Mouse (Mus musculus): ENCODE measurements around the gene Ninj2.

Ninj2 gene

DNA sequence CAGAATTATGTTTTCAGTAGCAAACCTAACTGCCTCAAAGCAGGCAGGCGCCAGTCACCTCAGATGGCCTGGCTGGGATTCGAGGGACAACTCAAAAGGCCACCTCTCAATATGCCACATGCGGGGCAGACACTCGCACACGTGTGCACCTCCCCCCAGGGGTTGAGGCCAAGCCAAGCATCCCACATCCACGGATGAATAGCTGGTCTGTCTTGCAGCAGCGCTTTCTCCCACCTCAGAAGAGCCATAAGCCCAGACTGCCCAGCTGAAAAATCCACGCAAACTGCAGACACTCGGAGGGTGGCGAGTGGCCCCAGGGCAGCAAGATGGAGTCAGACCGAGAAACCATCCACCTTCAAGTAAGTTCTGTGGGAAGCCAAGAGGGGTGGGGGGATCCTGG lies at the start of gene Ninj2:
Gene Ninj2, plus strand, starts transcription at position 251 of the 400 bp plus-strand sequence.
- ChIA-PET POLR2A (interaction anchor here in 3 of 4 experiments (0.5 to 12.3 kb wide), 18 partner anchors 11 to 98 kb away, joined by 3 to 139 read pairs (median 6); partner anchors contain the start of gene Wnk1 (in 1 of the 3)), CTCF (no interaction called here)

DNA sequence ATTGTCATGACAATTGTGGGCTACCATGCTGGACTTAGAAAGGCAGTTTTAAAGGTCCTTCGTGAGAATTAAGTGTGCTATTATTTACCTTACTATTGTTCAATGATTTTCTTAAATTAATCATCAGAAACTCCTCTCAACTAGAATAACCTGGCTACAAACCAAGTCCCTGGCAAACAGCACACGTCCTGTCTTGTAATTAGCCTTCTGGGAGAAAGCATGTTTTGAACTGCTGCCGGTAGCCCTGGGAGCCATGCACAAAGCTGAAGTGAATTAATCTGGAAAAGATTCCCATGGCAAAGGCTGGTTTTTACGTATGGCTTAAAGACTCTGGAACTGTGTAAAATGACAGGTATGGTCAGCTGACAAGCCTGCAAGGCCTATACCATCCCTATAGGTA lies 47.7 kb upstream of the Ninj2 start:
- ChIA-PET CTCF (no interaction called here), POLR2A (interaction anchor here in 1 of 4 experiments (1.1 to 1.3 kb wide), 2 partner anchors 16 to 148 kb away, joined by 3 read pairs; no protein-coding TSS in a partner anchor)

DNA sequence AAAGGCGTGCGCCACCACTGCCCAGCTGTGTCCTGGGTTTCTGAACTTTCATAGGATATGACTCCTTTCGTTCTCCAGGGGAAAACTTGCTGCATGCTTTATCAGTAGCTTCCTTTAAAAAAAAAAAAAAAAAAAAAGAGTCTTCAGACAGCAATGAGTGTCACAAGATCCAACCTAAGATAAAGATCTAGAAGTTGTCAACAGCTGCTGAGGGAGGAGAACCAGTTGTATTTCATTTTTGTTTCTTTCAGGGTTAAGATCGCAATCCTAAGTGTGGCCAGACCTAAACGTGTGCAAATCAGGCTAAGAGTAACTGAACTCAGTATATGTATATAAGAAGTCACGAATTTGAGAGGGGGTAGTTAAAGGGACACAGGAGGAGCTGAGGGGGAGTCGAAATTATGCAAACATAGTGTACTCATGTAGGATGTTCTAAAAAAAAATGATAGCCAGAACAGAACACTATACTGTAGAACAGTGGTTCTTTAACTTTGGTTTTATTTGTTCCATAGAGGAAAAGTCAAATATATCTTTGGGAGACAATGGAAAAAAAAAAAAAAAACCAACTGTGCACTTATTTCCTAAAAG lies 45.4 kb upstream of the Ninj2 start:
- ChIA-PET CTCF (interaction anchor here in 1 of 4 experiments (0.6 kb wide), 1 partner anchor 149 kb away, joined by 4 read pairs; no protein-coding TSS in a partner anchor), POLR2A (interaction anchor here in 1 of 4 experiments (0.6 to 1.3 kb wide), 5 partner anchors 9 to 597 kb away, joined by 3 to 5 read pairs (median 4); partner anchors contain the start of gene Wnk1)

DNA sequence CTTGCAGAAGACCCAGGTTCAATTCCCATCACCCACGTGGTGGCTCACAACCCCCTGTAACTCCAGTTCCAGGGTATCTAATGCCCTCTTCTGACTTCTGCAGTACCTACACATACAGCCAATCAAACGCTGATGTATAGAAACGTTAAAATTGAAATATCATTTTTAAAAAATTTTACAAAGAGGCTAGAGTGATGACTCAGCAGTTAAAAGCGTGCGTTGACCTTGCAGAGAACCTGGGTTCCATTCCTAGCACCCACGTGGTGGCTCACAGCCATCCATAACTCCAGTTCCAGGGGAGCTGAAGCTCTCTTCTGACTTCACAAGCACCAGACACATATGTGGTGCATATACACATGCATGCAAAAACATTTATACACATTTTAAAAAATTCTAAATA lies 38.7 kb upstream of the Ninj2 start:
- CTCF ChIA-PET, result no interaction called here
- POLR2A ChIA-PET, result interaction anchor here in 2 of 4 experiments (0.6 to 3.0 kb wide), 7 partner anchors 10 to 116 kb away, joined by 3 to 13 read pairs (median 3); partner anchors contain the start of gene Wnk1 (in 1 of the 2)

DNA sequence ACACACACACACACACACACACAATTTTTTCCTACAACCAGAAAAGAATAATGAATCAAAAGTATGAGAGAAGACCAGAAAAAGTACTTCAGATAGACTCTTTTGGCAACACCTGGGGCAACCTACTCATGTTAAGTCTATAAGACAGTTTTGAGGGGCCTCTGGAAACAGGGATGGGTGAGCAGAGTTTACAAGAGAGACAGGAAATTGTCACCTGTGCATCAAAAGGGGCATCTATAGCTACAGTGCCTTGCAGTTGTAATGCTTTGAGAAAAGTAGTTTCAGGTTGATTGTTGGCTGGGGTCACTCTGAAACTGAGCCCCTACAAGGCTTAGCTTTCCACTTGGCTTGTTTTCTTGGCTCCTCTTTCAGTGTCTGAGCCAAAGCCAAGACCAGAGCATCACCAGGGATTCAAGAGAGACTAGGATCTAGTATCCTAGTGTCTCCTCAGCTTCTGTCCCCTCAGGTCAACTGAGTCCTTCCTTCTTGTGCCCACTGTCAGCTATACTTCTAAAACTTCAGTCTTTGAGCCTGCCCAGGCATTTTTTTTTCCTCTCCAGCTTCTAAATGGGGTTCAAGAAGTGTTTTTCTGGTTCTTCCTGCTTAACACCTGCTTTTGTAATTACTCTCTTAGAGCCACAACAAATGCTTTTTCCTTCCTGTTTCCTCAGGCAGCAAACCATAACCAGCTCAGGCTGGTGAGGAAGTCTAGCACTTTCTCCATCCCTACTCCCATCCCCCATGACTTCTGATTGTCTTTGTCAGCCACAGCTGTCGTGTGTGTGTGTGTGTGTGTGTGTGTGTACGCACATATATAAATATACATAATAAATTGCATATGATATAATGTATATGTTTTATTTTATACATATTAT lies 37.2 kb upstream of the Ninj2 start:
- POLR2A ChIA-PET, result interaction anchor here in 2 of 4 experiments (1.0 to 3.0 kb wide), 5 partner anchors 9 to 114 kb away, joined by 3 to 13 read pairs (median 6); no protein-coding TSS in a partner anchor
- CTCF ChIA-PET, result interaction anchor here in 2 of 4 experiments (0.6 kb wide), 2 partner anchors 96 to 155 kb away, joined by 3 to 4 read pairs; no protein-coding TSS in a partner anchor

DNA sequence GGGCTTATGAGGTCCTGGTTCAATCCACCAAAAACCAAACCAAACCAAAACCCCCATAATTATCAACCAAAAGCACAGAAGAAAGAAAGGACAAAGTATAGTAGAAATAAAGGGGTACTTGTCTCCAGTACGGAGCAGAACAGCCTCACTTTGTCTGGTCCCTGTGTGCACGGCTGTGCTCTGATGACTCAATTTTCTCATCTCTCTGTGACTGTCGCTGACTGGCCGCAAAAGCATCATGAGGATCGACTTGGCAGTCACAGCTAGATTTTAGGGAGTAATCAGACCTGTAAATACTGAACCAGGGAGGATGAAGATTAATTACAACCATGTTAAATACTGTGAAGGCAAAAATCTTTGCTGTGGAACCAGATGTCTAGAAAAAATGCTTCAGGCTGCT lies 30.2 kb upstream of the Ninj2 start:
- ChIA-PET POLR2A (interaction anchor here in 2 of 4 experiments (0.9 to 3.8 kb wide), 5 partner anchors 15 to 26 kb away, joined by 3 to 19 read pairs (median 4); no protein-coding TSS in a partner anchor), CTCF (no interaction called here)

DNA sequence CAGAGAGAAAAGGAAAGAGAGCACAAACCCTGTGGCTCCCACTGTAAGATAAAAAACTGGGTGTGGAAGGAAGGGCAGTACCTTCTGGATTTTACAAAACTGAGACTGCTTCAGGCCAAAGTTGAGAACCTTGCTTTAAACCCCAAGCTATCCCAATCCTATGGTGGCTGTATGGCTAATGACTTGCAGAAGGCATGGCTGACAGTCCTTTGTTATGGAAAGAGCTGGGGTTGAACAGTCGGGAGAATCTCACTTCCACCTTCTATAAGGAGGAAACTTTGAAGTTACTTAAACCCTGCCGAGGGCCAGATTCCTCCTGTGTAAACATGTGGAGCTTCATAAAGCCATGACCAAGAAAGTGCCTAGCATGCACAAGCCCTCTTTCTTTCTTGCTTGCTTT lies 28.5 kb upstream of the Ninj2 start:
- ChIA-PET POLR2A (interaction anchor here in 3 of 4 experiments (0.6 to 3.8 kb wide), 38 partner anchors 9 to 1301 kb away, joined by 3 to 22 read pairs (median 4); partner anchors contain the start of genes Wnk1 (in 3 of the 3) and Ninj2 (in 1 of the 3)), CTCF (interaction anchor here in 1 of 4 experiments (1.0 kb wide), 1 partner anchor 26 kb away, joined by 4 read pairs; the partner anchor contains the start of gene Wnk1)

DNA sequence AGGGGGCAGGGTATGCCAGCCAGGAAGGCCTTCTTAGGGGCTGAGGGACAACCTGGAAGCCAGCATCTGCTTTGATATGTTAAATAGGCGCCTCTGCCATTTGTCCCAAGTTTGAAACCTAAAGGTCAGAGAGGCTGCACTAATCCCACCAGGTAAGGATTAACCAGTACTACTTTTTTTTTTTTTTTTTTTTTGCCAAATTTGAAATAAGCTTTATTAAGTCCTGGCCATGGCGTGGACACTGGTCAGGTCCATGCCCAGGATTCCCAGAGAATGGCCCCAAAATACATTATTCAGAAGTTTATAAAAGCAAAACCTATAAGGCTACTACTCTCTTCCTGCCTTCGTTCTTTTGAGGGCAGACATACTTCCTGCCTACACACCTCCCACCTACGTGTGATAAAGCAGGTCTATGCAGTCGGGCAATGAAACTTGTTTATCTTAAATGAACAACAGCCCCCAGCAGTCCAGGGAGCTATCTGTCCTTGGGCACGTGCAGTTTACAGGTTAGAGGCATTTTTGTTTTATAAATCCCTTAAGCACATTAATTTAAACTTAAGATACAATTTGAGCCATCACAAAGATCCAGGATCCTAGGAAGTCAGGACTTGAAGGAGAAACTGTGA lies 27.5 kb upstream of the Ninj2 start:
- CTCF ChIA-PET, result no interaction called here
- POLR2A ChIA-PET, result interaction anchor here (0.7 to 3.8 kb wide), 26 partner anchors 10 to 391 kb away, joined by 3 to 22 read pairs (median 5); partner anchors contain the start of gene Ninj2 (in 1 of the 4)

DNA sequence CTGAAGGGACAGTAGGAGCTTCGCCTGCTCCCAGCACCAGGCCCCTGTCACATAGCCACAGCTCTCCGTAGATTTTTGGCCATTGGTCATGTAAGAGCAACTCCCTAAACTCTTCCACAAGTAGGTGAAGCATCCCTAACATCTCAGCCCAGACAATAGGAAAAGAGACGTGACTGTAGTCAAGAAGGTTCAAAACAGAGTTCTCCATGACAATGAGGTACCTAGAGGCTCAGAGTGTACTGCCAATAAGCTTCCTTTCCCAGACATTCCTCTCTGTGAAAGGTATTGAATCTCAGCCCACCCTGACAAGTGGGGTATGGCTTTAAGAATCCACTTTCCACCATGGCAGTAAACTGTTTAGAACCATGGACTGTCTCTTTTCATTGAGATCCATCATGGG lies 23.6 kb upstream of the Ninj2 start:
- ChIA-PET CTCF (interaction anchor here in 1 of 4 experiments (0.6 kb wide), 1 partner anchor 68 kb away, joined by 3 read pairs; no protein-coding TSS in a partner anchor), POLR2A (interaction anchor here in 3 of 4 experiments (0.6 to 4.2 kb wide), 22 partner anchors 9 to 122 kb away, joined by 3 to 28 read pairs (median 4); partner anchors contain the start of genes Wnk1 (in 2 of the 3) and Ninj2 (in 1 of the 3))

DNA sequence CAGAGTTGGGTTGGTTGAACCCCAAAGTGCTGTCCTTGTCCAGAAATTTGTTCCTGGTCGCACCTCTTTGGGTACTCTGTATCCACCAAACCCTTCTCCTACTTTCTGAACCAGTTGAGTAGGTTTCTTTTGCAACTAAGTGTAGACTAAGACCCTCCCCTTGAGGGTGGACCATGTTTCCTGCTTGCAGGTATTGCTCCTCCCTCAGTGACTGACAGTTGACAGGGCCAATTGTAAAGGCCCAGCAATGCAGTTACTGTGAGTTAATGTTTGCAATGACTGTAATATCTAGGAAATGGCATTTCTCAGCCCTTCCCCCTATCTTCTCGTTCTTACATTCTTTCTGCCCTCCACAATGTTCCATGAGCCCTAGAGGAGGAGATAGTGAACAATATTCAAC lies 20.5 kb upstream of the Ninj2 start:
- CTCF ChIA-PET, result no interaction called here
- POLR2A ChIA-PET, result interaction anchor here in 2 of 4 experiments (1.2 to 4.2 kb wide), 5 partner anchors 11 to 48 kb away, joined by 3 to 28 read pairs (median 4); partner anchors contain the start of gene Ninj2 (in 1 of the 2)

DNA sequence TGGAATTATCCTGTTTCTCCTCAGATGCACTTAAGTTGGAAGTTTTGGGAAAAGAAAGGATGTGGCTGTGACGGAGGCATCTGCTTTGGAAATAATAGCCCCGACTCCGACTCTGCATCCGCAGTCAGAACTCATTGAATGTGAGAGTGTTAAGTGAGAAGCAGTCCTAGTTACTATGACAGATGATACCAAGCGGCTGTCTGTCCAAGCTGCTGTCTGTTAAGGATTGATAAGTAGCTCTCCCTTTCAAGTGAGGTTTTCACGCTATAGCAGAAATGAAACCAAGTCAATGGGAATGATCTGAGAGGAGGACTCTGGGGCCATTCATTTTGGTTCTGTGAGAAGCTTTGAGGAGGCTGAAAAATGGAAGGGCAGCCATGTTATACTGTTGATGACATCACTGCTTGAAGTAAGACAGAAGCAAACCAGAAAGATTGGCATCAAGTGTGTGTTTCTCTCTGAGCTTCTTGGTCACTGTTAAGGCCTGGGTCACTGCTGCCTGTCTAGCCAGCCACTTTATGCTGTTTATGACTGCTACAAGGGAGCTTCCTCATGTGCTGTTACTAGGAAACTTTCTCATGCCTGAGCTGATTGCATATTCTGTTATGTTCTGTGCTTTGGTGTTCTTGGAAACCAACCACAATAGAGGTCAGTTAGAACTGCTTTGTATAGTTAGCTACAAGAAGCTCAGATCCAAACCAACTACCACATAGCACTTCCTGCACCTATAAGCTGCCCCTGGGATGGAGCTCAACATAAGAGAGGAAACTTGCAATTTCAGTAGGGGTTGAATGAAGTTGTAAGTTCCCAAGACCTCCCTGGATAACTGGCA lies 16.3 kb upstream of the Ninj2 start:
- ChIA-PET POLR2A (interaction anchor here in 2 of 4 experiments (0.6 to 3.5 kb wide), 17 partner anchors 9 to 242 kb away, joined by 3 to 19 read pairs (median 4); partner anchors contain the start of genes Wnk1 (in 2 of the 2) and Rad52 (in 1 of the 2)), CTCF (no interaction called here)

DNA sequence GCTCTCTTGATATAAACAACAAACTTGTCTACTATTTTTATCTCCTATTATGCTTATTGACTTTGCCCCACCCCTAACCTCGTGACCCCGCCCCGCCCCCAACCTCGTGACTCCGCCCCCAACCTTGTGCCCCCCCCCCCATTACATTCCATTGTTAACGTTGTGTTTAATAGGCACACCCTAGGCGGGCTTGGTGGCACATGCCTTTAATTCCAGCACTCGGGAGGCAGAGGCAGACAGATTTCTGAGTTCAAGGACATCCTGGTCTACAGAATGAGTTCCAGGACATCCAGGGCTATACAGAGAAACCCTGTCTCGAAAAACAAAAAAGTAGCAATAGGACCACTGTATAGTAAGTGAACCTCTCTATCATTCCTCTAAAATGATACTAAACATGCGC lies 13.6 kb upstream of the Ninj2 start:
- CTCF ChIA-PET, result interaction anchor here in 2 of 4 experiments (0.6 kb wide), 2 partner anchors 112 to 525 kb away, joined by 3 read pairs; no protein-coding TSS in a partner anchor
- POLR2A ChIA-PET, result interaction anchor here in 3 of 4 experiments (0.6 to 5.7 kb wide), 20 partner anchors 9 to 600 kb away, joined by 3 to 71 read pairs (median 4); partner anchors contain the start of genes Ninj2 (in 2 of the 3), Fbxl14 (in 1 of the 3) and Wnk1 (in 1 of the 3)

DNA sequence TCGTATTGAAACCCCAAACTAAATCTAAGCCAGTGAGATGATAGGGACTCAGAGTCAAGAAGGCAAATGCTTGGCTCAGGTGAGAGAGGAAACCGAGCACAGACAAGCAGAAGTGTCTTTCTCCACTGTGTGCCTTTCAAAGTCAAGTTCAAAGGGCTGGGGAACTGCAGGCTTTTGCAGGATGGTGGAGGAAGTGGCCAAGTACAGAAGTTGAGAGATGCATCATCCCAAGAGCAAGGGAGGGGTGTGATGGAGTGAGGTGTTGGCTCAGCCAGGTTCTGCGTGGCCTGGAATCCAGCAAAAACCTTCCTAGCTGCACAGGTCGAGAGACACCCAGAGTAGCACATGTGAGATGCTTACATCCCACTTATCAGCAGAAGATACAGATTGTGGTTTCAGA lies 11.6 kb upstream of the Ninj2 start:
- CTCF ChIA-PET, result interaction anchor here in 1 of 4 experiments (0.7 kb wide), 2 partner anchors 43 to 112 kb away, joined by 3 to 9 read pairs; no protein-coding TSS in a partner anchor
- POLR2A ChIA-PET, result interaction anchor here in 3 of 4 experiments (0.6 to 5.7 kb wide), 11 partner anchors 10 to 214 kb away, joined by 3 to 71 read pairs (median 4); partner anchors contain the start of gene Ninj2 (in 2 of the 3)

DNA sequence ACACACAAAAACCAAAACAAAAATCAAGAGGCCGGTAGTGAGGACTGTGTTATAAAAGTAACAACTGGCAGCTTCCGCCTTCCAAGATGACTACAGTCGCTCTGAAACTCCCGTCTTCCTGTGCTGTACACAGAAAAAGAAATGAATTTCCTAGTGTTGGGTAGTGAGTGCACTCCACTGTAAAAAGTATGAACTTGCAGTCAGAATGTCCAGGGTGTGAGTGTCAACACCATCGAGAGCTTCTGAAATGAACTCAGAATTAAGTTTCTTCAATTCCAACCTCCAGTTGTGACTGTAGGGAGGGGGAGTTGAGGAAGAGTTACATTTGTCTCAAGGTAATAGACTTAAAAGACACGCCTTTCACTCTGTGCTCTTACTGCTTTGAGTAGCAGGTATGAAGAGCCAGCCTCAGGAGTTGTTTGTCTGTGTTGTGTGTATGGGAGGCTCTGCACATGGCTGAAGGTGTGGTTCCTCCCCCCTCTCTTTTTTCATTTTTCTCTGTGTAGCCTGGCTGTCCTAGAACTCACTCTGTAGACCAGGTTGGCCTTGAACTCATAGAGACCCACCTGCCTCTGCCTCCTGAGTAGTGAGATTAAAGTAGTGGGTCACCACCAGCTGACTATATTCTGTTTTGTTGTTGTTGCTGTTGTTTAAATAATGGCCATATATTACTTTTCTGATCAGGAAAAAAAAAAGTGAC lies 10.7 kb upstream of the Ninj2 start:
- ChIA-PET CTCF (no interaction called here), POLR2A (interaction anchor here in 2 of 4 experiments (0.8 to 5.7 kb wide), 20 partner anchors 9 to 1304 kb away, joined by 3 to 71 read pairs (median 7); partner anchors contain the start of genes Ninj2 (in 2 of the 2) and Wnk1 (in 1 of the 2))

DNA sequence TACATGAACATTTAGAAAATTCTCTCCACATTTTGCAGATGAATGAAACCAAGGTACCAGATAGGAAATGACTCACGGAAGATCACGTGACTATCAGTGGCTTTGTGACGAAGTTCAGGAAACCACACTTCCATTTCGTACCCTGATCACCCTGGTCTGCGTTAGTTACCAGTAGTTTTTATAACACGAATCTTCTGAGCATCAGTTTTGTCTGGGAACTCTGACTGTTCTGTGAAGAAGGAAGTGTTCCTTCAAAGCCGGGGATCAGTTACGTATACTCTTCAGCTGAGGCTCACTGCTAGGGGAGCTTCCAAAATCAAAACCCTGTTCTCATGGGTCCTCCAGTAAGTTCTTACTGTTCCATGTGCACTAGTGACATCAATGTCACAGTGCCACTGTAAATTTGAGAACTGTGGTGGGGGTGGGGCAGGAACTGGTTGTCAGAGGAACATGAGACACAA lies 10.2 kb upstream of the Ninj2 start:
- ChIA-PET CTCF (interaction anchor here in 1 of 4 experiments (1.6 kb wide), 1 partner anchor 41 kb away, joined by 4 read pairs; no protein-coding TSS in a partner anchor), POLR2A (interaction anchor here in 3 of 4 experiments (0.6 to 5.7 kb wide), 29 partner anchors 9 to 1304 kb away, joined by 3 to 71 read pairs (median 4); partner anchors contain the start of genes Ninj2 (in 2 of the 3) and Wnk1 (in 2 of the 3))

DNA sequence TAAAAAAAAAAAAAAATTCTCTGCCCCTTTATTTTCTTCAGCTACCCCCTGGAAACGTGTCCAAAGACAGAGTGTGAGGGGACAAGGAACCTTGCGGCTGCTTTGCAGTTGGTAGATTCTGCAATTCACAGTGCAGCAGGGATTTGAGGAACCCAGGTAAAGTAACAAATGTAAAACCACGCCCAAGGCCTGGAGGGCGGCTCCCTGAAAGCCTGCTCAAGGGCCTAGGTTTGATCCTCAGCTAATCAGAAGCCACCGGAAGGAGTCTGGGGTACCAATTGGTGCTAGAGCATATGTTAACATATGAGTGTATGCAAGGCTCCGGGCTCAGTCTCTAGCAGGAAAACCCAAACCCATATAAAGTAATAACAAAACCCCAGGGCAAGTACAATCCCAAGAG lies 9.7 kb upstream of the Ninj2 start:
- ChIA-PET POLR2A (interaction anchor here in 3 of 4 experiments (0.6 to 5.7 kb wide), 34 partner anchors 8 to 1305 kb away, joined by 3 to 71 read pairs (median 4); partner anchors contain the start of genes Ninj2 (in 2 of the 3) and Wnk1 (in 2 of the 3)), CTCF (interaction anchor here in 1 of 4 experiments (1.6 kb wide), 1 partner anchor 41 kb away, joined by 4 read pairs; no protein-coding TSS in a partner anchor)
